Mouse (Mus musculus): Measurements from ENCODE around the gene Nek1. TPM values are rescaled to one million over a fixed set of nuclear protein-coding genes. Genes with fewer than 3 reads are reported as not detected.

Gene Nek1
- polyA plus RNA-seq, 1 experiment, result not detected

DNA sequence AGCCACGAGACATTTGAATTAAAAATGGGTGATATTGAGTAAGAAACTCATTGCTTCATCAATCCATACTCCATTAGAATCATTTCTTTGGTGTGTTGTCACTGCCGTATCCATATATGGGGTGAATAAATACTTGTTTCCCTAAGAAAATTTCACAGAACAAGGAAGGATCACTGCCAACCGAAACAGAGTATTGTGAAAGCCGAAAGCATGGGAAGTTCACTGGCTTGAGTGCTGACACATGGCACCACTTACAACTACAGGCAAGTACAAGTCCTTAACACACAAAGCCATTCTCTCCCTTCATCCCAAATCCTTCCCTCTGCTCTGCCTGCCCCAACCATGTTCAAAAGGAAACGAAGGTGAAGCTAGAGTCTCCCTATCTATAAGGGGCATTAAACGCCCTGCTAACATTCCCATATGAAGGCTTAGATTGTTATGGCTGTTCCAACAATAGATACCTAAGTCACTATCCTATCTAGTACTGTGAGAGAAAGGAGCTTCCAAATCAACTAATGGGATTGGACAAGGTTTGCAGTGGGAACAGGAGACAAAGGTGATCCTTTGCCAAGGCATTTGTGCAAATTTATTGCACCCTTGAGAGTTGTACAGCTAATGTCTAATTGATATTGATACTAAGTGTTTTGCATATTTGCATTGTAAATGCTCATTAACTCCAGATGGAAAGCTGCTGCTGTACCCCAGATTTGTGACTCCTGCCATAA, 168.6 kb downstream of the Nek1 start:
- 91% methylated on average over 6 of the region's 6 CpGs for WGBS
- Histone ChIP-seq H3K27ac (ENCODE audit: insufficient read depth, low read depth, low read length) (no peak overlapping the region), H3K4me1 (ENCODE audit: control insufficient read depth, insufficient read depth, low read length) (no peaks in the 10 kb centered on the region), H3K4me3 (ENCODE audit: insufficient read depth, low read depth, low read length) (no peak overlapping the region)
- TF ChIP-seq POLR2A (IDR thresholded peaks at IDR 0.05; ENCODE audit: insufficient read depth, low read depth, low read length) (no peak), CTCF (IDR thresholded peaks at IDR 0.05; ENCODE audit: insufficient read depth, low read depth, low read length) (no peak)

GRCm38 (mm10) chr8:61162186-61162566, 169.2 kb downstream of the Nek1 start:
- Histone ChIP-seq H3K4me1 (ENCODE audit: control insufficient read depth, insufficient read depth, low read length) (no peaks in the 10 kb centered on the region), H3K27ac (ENCODE audit: insufficient read depth, low read depth, low read length) (no peak overlapping the region), H3K4me3 (ENCODE audit: insufficient read depth, low read depth, low read length) (no peak overlapping the region)
- 61% methylated on average over 1 of the region's 1 CpGs for WGBS
- TF ChIP-seq CTCF (IDR thresholded peaks at IDR 0.05; ENCODE audit: insufficient read depth, low read depth, low read length) (no peak), POLR2A (IDR thresholded peaks at IDR 0.05; ENCODE audit: insufficient read depth, low read depth, low read length) (no peak)

DNA sequence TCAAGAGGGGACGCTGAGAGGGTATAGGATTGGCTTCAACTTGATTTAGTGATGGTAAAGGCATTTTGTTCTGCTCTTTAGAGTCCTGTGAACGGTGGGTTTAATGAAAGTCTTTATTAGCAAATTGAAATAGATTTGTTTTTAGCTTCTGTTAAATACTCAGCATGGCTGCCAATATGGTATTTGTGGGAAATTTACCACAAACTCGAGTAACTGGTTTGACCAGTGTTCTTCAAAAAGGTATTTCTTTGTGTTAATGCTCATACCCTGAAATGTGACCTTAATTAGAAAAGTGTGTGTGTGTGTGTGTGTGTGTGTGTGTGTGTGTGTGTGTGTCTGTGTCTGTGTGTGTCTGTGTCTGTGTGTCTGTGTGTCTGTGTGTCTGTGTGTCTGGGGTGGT, 178.6 kb downstream of the Nek1 start:
- TF ChIP-seq POLR2A (IDR thresholded peaks at IDR 0.05; ENCODE audit: insufficient read depth, low read depth, low read length) (no peak), CTCF (IDR thresholded peaks at IDR 0.05; ENCODE audit: insufficient read depth, low read depth, low read length) (no peak)
- 71% methylated on average over 3 of the region's 3 CpGs for WGBS
- no peak overlapping the region for H3K4me3 ChIP-seq (ENCODE audit: insufficient read depth, low read depth, low read length)
- no peak overlapping the region for H3K27ac ChIP-seq (ENCODE audit: insufficient read depth, low read depth, low read length)
- H3K4me1 ChIP-seq (ENCODE audit: control insufficient read depth, insufficient read depth, low read length), result no peaks in the 10 kb centered on the region

DNA sequence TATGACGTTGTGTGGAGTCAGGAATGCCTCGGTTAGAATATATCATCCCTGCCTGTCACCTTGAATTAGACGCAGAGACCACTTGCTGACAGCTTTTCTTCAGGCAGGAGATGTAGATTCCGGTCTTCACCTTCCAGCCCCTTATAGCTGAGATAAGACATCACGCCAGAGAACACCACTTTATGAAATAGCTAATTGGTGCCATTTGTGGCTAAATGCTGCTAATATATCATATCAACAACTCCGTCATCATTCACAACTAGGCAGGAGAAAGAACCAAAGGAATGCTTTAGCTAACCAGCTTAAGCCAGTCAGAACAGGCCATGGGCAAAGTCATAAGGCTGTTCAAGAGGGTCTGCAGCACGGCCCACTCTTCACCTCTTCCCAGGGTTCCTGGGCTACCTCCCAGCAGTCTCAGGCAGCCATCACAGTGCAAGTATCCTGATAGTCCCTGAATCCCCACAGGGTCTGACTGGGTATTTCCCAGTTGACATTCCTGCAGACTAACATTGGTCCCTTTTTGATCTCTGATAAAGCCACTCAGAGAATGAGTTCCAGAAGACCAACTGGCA, 181.0 kb downstream of the Nek1 start:
- 83% methylated on average over 7 of the region's 7 CpGs for WGBS
- H3K4me3 ChIP-seq (ENCODE audit: insufficient read depth, low read depth, low read length), result no peak overlapping the region
- no peak overlapping the region for H3K27ac ChIP-seq (ENCODE audit: insufficient read depth, low read depth, low read length)
- no peaks in the 10 kb centered on the region for H3K4me1 ChIP-seq (ENCODE audit: control insufficient read depth, insufficient read depth, low read length)
- no peak for TF ChIP-seq POLR2A (IDR thresholded peaks at IDR 0.05; ENCODE audit: insufficient read depth, low read depth, low read length)
- no peak for TF ChIP-seq CTCF (IDR thresholded peaks at IDR 0.05; ENCODE audit: insufficient read depth, low read depth, low read length)

GRCm38 (mm10) chr8:61175876-61176275, 182.9 kb downstream of the Nek1 start:
- 96% methylated on average over 2 of the region's 2 CpGs for WGBS
- no peak overlapping the region for H3K27ac ChIP-seq (ENCODE audit: insufficient read depth, low read depth, low read length)
- no peak overlapping the region for H3K4me3 ChIP-seq (ENCODE audit: insufficient read depth, low read depth, low read length)
- no peaks in the 10 kb centered on the region for H3K4me1 ChIP-seq (ENCODE audit: control insufficient read depth, insufficient read depth, low read length)
- no peak for TF ChIP-seq POLR2A (IDR thresholded peaks at IDR 0.05; ENCODE audit: insufficient read depth, low read depth, low read length)
- TF ChIP-seq CTCF (IDR thresholded peaks at IDR 0.05; ENCODE audit: insufficient read depth, low read depth, low read length), result no peak

DNA sequence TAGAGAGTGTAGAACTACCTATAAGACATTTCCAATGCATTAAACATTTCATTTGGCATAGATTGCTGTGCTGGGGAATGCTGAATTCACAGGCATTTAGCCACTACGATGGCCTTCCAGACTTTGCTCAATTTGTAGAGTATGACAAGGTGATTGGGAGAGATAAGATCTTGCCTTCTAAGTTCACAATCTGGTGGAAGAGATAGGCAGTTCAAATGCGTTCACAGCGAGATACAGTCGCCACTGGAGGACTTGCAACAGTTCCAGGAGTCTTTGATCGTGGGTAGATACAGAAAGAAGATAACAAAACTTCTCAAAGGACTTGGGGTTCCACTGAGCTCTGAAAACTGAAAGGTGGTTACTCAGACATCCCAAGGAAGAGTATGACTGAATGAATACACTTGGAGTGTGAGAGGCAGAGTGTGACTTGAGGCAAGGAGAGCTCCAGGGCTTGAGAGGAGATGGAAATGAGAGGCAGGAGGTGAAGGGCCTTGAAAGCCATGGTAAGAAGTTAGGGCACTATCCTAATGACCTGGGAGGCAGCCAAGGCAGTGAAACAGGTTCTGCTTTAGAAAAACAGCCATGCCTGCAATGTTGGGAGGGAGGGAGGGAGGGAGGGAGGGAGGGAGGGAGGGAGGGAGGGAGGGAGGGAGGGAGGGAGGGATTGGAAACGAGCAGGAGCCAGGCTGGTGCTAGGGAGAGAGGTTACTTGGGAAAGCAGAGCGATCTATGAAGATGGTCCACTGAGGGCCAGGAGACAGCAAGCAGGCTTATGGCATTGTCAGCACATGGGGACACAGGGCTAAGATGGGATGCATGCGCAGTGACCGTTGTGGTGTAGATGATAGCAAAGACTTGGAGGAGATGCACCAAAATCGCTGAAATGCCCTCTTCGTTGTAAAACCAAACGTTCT, 184.9 kb downstream of the Nek1 start:
- TF ChIP-seq POLR2A (IDR thresholded peaks at IDR 0.05; ENCODE audit: insufficient read depth, low read depth, low read length) (no peak), CTCF (IDR thresholded peaks at IDR 0.05; ENCODE audit: insufficient read depth, low read depth, low read length) (no peak)
- Histone ChIP-seq H3K4me3 (ENCODE audit: insufficient read depth, low read depth, low read length) (no peak overlapping the region), H3K4me1 (ENCODE audit: control insufficient read depth, insufficient read depth, low read length) (no peaks in the 10 kb centered on the region), H3K27ac (ENCODE audit: insufficient read depth, low read depth, low read length) (no peak overlapping the region)
- WGBS, result 54% methylated on average over 12 of the region's 12 CpGs

- WGBS, result 17% methylated on average over 11 of the region's 11 CpGs
Measured at GRCm38 (mm10) chr8:61178594-61179140, 185.7 kb downstream of the Nek1 start.

More at GRCm38 (mm10) chr8:61178594-61179140, 185.7 kb downstream of the Nek1 start:
- Histone ChIP-seq H3K4me3 (ENCODE audit: insufficient read depth, low read depth, low read length) (no peak overlapping the region), H3K27ac (ENCODE audit: insufficient read depth, low read depth, low read length) (no peak overlapping the region), H3K4me1 (ENCODE audit: control insufficient read depth, insufficient read depth, low read length) (no peaks in the 10 kb centered on the region)
- TF ChIP-seq CTCF (IDR thresholded peaks at IDR 0.05; ENCODE audit: insufficient read depth, low read depth, low read length) (no peak), POLR2A (IDR thresholded peaks at IDR 0.05; ENCODE audit: insufficient read depth, low read depth, low read length) (no peak)

Other genes starting within 250 kb of the Nek1 start
- not detected in 2 replicates for gene Hpf1, start 102.8 kb upstream of the Nek1 start, polyA plus RNA-seq (2012; ENCODE audit: insufficient read depth, insufficient read length, low replicate concordance, missing spikeins)
- gene Clcn3, start 9.9 kb upstream of the Nek1 start, polyA plus RNA-seq (2012; ENCODE audit: insufficient read depth, insufficient read length, low replicate concordance, missing spikeins), result 224 TPM in 1 of 2 replicates, not detected in the other
- gene Sh3rf1, start 230.7 kb downstream of the Nek1 start, polyA plus RNA-seq (2012; ENCODE audit: insufficient read depth, insufficient read length, low replicate concordance, missing spikeins), result 73.8 TPM in 1 of 2 replicates, not detected in the other

Measured in olfactory bulb, adult 2 months (tissue).